Mouse (Mus musculus): ENCODE data around the gene Rabgap1l. TPM values are rescaled to one million over a fixed set of nuclear protein-coding genes. Genes with fewer than 3 reads are reported as not detected.

Gene Rabgap1l
- polyA plus RNA-seq, 1 experiment from 2014 or later = 12.0 TPM

DNA sequence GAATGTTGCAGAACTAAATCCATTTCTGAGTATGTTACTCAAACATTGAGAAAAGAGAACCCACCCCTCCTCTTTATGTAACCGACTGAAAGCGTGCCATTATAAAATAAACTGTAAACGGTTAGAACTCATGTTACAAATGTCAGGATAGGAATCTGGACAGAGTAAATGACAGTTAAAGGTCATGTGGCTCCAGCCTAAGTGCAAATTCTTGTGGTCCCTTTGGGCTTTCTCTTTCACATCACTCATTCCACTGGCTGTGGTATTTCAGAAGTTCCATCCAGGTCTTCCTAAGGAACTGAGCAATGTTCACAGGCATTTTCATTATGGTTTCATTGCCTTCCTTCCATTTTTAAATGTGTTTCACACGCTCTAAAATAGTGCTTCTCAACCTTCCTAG lies 530.6 kb downstream of the Rabgap1l start:
- ATAC-seq (replicated peaks; ENCODE audit: low FRiP score, low read depth) (no peak), DNase-seq (ENCODE audit: low spot score) (peak; percentile 41)
- no peaks in the 10 kb centered on the region for H3K4me1 ChIP-seq (replicated peaks; ENCODE audit: insufficient read depth, low read length)
- H3K4me2 ChIP-seq (ENCODE audit: low read length) = no peak overlapping the region
- WGBS = 60% methylated on average over 4 of the region's 4 CpGs
- H3K27me3 ChIP-seq (ENCODE audit: insufficient read depth, low read length) = no peaks in the 10 kb centered on the region
- H3K27ac ChIP-seq = no peak overlapping the region
- no peak for TF ChIP-seq CTCF (IDR thresholded peaks at IDR 0.05; ENCODE audit: low read depth)
- H3K9me3 ChIP-seq (replicated peaks; ENCODE audit: low read length) = no peaks in the 10 kb centered on the region
- no peak overlapping the region for H3K9ac ChIP-seq (ENCODE audit: low read depth, low read length)
- no peaks in the 10 kb centered on the region for H3K36me3 ChIP-seq (ENCODE audit: insufficient read depth, low read length)
- H3K4me3 ChIP-seq (replicated peaks; ENCODE audit: low read depth, low read length) = no peak overlapping the region

DNA sequence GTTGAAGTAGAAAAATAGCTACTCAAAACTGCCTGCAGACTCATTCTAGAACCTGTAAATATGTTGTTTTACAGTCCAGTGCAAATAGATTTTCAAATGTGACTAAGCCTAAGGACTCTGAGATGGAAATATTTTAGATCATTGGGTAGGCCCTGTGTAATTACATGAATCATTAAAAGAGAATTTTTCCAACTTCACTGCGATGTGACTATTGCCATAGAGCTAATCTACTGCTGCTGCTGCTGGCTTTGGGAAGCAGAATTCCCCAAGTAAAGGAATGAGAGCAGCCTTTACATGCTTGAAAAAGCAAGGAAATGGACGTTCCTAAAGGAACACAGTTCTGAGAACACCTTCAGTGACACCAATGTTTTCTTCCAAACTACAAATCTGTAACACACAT lies 531.2 kb downstream of the Rabgap1l start:
- H3K27me3 ChIP-seq (ENCODE audit: insufficient read depth, low read length) = no peaks in the 10 kb centered on the region
- DNase-seq (ENCODE audit: low spot score) = no peak
- no peak for ATAC-seq (replicated peaks; ENCODE audit: low FRiP score, low read depth)
- no peak overlapping the region for H3K9ac ChIP-seq (ENCODE audit: low read depth, low read length)
- no peaks in the 10 kb centered on the region for H3K9me3 ChIP-seq (replicated peaks; ENCODE audit: low read length)
- no peak overlapping the region for H3K4me3 ChIP-seq (replicated peaks; ENCODE audit: low read depth, low read length)
- no peak overlapping the region for H3K4me2 ChIP-seq (ENCODE audit: low read length)
- WGBS = 56% methylated on average over 2 of the region's 2 CpGs
- H3K27ac ChIP-seq = no peak overlapping the region
- no peaks in the 10 kb centered on the region for H3K36me3 ChIP-seq (ENCODE audit: insufficient read depth, low read length)
- no peaks in the 10 kb centered on the region for H3K4me1 ChIP-seq (replicated peaks; ENCODE audit: insufficient read depth, low read length)
- no peak for TF ChIP-seq CTCF (IDR thresholded peaks at IDR 0.05; ENCODE audit: low read depth)

DNA sequence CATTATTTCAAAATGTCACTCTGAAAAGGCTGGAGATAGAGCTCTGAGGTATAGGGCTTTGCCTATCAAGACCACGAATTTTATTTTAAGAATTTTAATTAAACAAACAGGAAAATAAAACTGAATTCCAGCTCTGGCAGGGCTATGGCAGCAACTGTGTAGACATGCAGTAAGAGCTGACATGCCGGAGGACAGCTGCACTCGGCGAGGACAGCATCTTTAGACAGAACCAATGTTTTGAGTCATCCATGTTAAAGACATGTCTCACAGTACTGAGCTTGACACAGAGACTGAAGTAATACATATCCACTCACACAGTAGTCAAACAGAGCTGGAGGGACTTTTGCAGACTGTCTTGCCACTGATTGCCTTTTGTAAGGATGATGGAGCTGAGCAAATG lies 532.4 kb downstream of the Rabgap1l start:
- H3K4me3 ChIP-seq (replicated peaks; ENCODE audit: low read depth, low read length) = no peak overlapping the region
- no peak for TF ChIP-seq CTCF (IDR thresholded peaks at IDR 0.05; ENCODE audit: low read depth)
- no peak for ATAC-seq (replicated peaks; ENCODE audit: low FRiP score, low read depth)
- no peaks in the 10 kb centered on the region for H3K4me1 ChIP-seq (replicated peaks; ENCODE audit: insufficient read depth, low read length)
- no peak overlapping the region for H3K27ac ChIP-seq
- no peaks in the 10 kb centered on the region for H3K36me3 ChIP-seq (ENCODE audit: insufficient read depth, low read length)
- no peak overlapping the region for H3K4me2 ChIP-seq (ENCODE audit: low read length)
- H3K27me3 ChIP-seq (ENCODE audit: insufficient read depth, low read length) = no peaks in the 10 kb centered on the region
- no peak for DNase-seq (ENCODE audit: low spot score)
- H3K9ac ChIP-seq (ENCODE audit: low read depth, low read length) = no peak overlapping the region
- no peaks in the 10 kb centered on the region for H3K9me3 ChIP-seq (replicated peaks; ENCODE audit: low read length)
- WGBS = 86% methylated on average over 4 of the region's 4 CpGs

DNA sequence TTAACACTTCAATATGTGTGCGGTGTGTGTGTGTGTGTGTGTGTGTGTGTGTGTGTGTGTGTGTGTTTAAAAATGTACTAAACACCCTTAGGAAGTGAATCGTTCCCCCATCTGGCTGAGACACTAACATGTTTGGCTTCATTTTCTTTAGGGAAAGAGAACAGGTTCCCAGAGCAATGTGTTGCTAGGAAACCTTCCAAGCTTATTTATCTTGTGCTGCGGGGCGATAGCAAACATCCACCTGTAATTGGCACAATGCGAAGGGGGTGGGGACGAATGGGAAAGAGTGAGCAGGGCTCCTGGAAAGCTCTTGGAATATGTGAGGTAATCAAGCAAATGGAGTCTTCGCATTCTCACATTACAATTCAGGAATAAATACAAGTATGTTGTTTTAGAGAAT lies 533.1 kb downstream of the Rabgap1l start:
- no peak overlapping the region for H3K4me2 ChIP-seq (ENCODE audit: low read length)
- ATAC-seq (replicated peaks; ENCODE audit: low FRiP score, low read depth) (no peak), DNase-seq (ENCODE audit: low spot score) (no peak)
- WGBS = 54% methylated on average over 7 of the region's 7 CpGs
- no peak overlapping the region for H3K4me3 ChIP-seq (replicated peaks; ENCODE audit: low read depth, low read length)
- H3K36me3 ChIP-seq (ENCODE audit: insufficient read depth, low read length) = no peaks in the 10 kb centered on the region
- no peaks in the 10 kb centered on the region for H3K27me3 ChIP-seq (ENCODE audit: insufficient read depth, low read length)
- no peak overlapping the region for H3K27ac ChIP-seq
- no peaks in the 10 kb centered on the region for H3K9me3 ChIP-seq (replicated peaks; ENCODE audit: low read length)
- H3K4me1 ChIP-seq (replicated peaks; ENCODE audit: insufficient read depth, low read length) = no peaks in the 10 kb centered on the region
- H3K9ac ChIP-seq (ENCODE audit: low read depth, low read length) = no peak overlapping the region
- no peak for TF ChIP-seq CTCF (IDR thresholded peaks at IDR 0.05; ENCODE audit: low read depth)

DNA sequence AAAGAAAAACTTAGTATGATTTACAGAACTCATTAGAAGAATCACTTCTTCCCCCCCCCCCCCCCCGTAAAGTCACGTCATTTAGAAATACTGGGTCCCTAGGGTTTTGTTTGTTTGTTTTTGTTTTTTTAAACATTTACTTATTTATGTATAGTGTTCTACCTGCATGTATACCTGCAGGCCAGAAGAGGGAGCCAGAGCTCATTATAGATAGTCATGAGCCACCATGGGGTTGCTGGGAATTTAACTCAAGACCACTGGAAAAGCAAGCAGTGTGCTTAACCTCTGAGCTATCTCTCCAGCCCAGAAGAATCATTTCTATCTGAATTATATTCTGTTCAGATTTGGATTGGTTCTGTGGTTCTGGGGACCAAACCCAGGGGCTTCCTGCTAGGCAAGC lies 539.9 kb downstream of the Rabgap1l start:
- no peak overlapping the region for H3K9ac ChIP-seq (ENCODE audit: low read depth, low read length)
- H3K4me2 ChIP-seq (ENCODE audit: low read length) = no peak overlapping the region
- ATAC-seq (replicated peaks; ENCODE audit: low FRiP score, low read depth) (no peak), DNase-seq (ENCODE audit: low spot score) (no peak)
- no peaks in the 10 kb centered on the region for H3K36me3 ChIP-seq (ENCODE audit: insufficient read depth, low read length)
- peak; percentile 25; the same call in 1 of the 2 replicates for TF ChIP-seq CTCF (IDR thresholded peaks at IDR 0.05; ENCODE audit: low read depth)
- no peaks in the 10 kb centered on the region for H3K9me3 ChIP-seq (replicated peaks; ENCODE audit: low read length)
- no peak overlapping the region for H3K4me3 ChIP-seq (replicated peaks; ENCODE audit: low read depth, low read length)
- no peak overlapping the region for H3K27ac ChIP-seq
- H3K27me3 ChIP-seq (ENCODE audit: insufficient read depth, low read length) = no peaks in the 10 kb centered on the region
- H3K4me1 ChIP-seq (replicated peaks; ENCODE audit: insufficient read depth, low read length) = no peaks in the 10 kb centered on the region
- WGBS = 91% methylated on average over 2 of the region's 2 CpGs

DNA sequence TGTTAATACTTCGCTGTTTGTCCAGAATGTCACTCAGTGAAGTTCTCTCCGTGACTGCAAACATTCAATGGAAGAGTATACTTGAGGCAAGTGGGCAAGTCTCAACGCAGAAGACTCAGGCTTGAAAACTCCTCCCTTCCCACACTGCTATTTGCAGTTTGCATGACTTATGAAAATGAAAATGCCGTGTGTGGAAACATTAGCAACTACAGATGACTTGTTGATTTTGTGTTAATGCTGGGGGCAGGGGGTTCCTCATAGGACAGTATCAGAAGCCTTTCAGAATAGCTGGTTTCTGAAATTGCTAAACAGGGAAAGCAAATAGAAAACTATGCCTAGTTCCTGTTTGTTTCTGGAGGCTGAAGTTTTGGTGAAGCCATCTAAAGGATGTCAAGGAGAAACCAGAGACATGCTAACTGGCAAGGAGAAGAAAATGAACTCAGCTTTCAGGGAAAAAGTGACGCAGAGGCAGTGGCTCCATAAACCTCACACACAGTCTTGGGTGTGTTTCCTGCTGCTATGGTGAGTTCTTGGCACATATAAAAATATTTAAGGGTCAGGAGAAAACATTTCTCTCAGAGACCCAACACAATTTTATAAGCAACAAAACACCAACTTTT lies 541.5 kb downstream of the Rabgap1l start:
- no peak overlapping the region for H3K27ac ChIP-seq

DNA sequence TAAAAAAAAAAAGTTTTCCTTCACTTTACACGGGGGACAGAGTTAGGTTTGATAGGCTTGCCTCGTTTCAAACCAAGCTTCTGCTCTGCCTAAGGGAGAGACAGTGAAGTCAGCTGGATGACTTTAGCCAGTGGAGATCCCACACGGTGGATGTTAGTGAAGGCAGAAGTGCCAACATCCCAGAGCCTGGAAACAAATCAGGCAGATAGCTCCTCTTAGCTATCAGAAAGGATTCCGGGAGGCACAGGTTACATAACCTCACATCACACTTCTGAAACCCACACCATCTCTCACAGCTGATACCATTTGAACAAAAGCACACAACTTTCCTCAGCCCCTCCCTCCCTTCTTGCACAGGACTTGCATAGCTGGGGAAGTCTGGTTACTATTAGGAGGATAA lies 542.2 kb downstream of the Rabgap1l start:
- H3K9me3 ChIP-seq (replicated peaks; ENCODE audit: low read length) = no peaks in the 10 kb centered on the region
- no peak overlapping the region for H3K4me3 ChIP-seq (replicated peaks; ENCODE audit: low read depth, low read length)
- H3K36me3 ChIP-seq (ENCODE audit: insufficient read depth, low read length) = no peaks in the 10 kb centered on the region
- TF ChIP-seq CTCF (IDR thresholded peaks at IDR 0.05; ENCODE audit: low read depth) = no peak
- no peak overlapping the region for H3K27ac ChIP-seq
- WGBS = 56% methylated on average over 4 of the region's 4 CpGs
- no peaks in the 10 kb centered on the region for H3K4me1 ChIP-seq (replicated peaks; ENCODE audit: insufficient read depth, low read length)
- H3K27me3 ChIP-seq (ENCODE audit: insufficient read depth, low read length) = no peaks in the 10 kb centered on the region
- ATAC-seq (replicated peaks; ENCODE audit: low FRiP score, low read depth) (no peak), DNase-seq (ENCODE audit: low spot score) (no peak)
- H3K9ac ChIP-seq (ENCODE audit: low read depth, low read length) = no peak overlapping the region
- H3K4me2 ChIP-seq (ENCODE audit: low read length) = no peak overlapping the region

More for the DNA sequence above, 541.5 kb downstream of the Rabgap1l start:
- DNase-seq (ENCODE audit: low spot score) = no peak
- Histone ChIP-seq H3K4me2 (ENCODE audit: low read length) (no peak overlapping the region), H3K4me3 (replicated peaks; ENCODE audit: low read depth, low read length) (no peak overlapping the region), H3K9me3 (replicated peaks; ENCODE audit: low read length) (no peaks in the 10 kb centered on the region), H3K27me3 (ENCODE audit: insufficient read depth, low read length) (no peaks in the 10 kb centered on the region), H3K36me3 (ENCODE audit: insufficient read depth, low read length) (no peaks in the 10 kb centered on the region), H3K9ac (ENCODE audit: low read depth, low read length) (no peak overlapping the region), H3K4me1 (replicated peaks; ENCODE audit: insufficient read depth, low read length) (no peaks in the 10 kb centered on the region)
- ATAC-seq (replicated peaks; ENCODE audit: low FRiP score, low read depth) = no peak
- TF ChIP-seq CTCF (IDR thresholded peaks at IDR 0.05; ENCODE audit: low read depth) = no peak
- WGBS = 75% methylated on average over 5 of the region's 5 CpGs

Measured in kidney, postnatal 0 days (tissue).